Mouse (Mus musculus): Measurements from ENCODE around the gene Rhbdd1.
A peak's percentile ranks its signal among the peaks of the same experiment; 100 is the strongest.

DNA sequence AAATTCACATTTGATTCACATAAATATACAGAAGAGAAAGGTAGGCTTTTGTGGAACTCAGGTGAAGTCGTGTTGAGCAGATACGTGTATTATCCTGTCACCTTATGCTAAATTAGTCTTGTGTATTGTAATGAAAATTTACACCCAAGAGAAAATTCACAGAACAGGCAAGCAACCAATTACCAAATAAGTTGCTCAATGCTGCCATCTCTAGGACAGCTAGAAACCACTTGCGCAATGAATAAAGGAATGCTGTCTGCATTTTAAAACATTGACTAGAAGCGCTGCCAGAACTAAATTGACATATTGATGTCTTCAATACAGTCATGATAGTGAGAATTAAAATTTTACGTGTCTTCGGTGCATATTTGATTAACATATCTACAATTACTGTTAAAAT is 22.1 kb upstream of the Rhbdd1 start:
- TF ChIP-seq POLR2A (IDR thresholded peaks at IDR 0.05; ENCODE audit: low read depth, low read length) (no peak), CTCF (conservative IDR thresholded peaks at IDR 0.05; ENCODE audit: insufficient read depth, insufficient read length, low read depth, low read length) (0 out of 2 replicates have a peak, but pooled peaks have one; percentile 17)
